Mouse (Mus musculus) left cerebral cortex, postnatal 25 days (tissue): ENCODE data around the gene Ergic1. TPM values are rescaled to one million over a fixed set of nuclear protein-coding genes. Genes with fewer than 3 reads are reported as not detected.

Experiments
- DNase-seq, 2 experiments: peaks; one replicate each; pipeline ENCODE4 v3.0.0; 2022; ENCODE audit warnings: low spot score in 2 of 2, mixed read lengths in 1 of 2
- intact Hi-C: fragments of 180-260 bp; cut with DNase I; formaldehyde crosslinking; loops from one replicate; pipeline ENCODE4 v1.15.1; 2025
- total RNA-seq, 2 experiments: library from RNA; stranded (reverse); gene quantifications; 2 replicates each; pipeline ENCODE4 v1.2.3; 2021

Ergic1 gene
- total RNA-seq, 2 experiments from 2014 or later = 163 to 168 TPM

GRCm38 (mm10) chr17:26594171-26594570 is 32.9 kb downstream of the Ergic1 start:
- DNase-seq = no peak
- intact Hi-C loops = no loop called here

GRCm38 (mm10) chr17:26594958-26595357 is 33.7 kb downstream of the Ergic1 start:
- DNase-seq = no peak
- intact Hi-C loops = no loop called here

GRCm38 (mm10) chr17:26595448-26596167 is 34.3 kb downstream of the Ergic1 start:
- intact Hi-C loops = no loop called here
- no peak for DNase-seq

GRCm38 (mm10) chr17:26596168-26596658 is 34.9 kb downstream of the Ergic1 start:
- peak; percentile 69 to 88 for DNase-seq

GRCm38 (mm10) chr17:26596856-26597481 is 35.7 kb downstream of the Ergic1 start:
- intact Hi-C loops = no loop called here
- peak in 1 of 2 experiments; percentile 52 for DNase-seq

More at GRCm38 (mm10) chr17:26596168-26596658, 34.9 kb downstream of the Ergic1 start:
- intact Hi-C loops = no loop called here

- DNase-seq = no peak
- intact Hi-C loops = no loop called here
These were observed 37.6 kb downstream of the Ergic1 start for GRCm38 (mm10) chr17:26598845-26599244.

GRCm38 (mm10) chr17:26600913-26601447 is 39.7 kb downstream of the Ergic1 start:
- no peak for DNase-seq
- intact Hi-C loops = no loop called here

- intact Hi-C loops = no loop called here
- no peak for DNase-seq
These were observed 40.2 kb downstream of the Ergic1 start for GRCm38 (mm10) chr17:26601514-26601913.

GRCm38 (mm10) chr17:26601926-26602325 is 40.6 kb downstream of the Ergic1 start:
- no peak for DNase-seq
- intact Hi-C loops = no loop called here

- DNase-seq = peak in 1 of 2 experiments; percentile 65
- intact Hi-C loops = no loop called here
These were observed 41.1 kb downstream of the Ergic1 start for GRCm38 (mm10) chr17:26602371-26602885.

- no peak for DNase-seq
- intact Hi-C loops = no loop called here
These were observed 42.0 kb downstream of the Ergic1 start for GRCm38 (mm10) chr17:26603311-26603710.

GRCm38 (mm10) chr17:26605636-26606035 is 44.3 kb downstream of the Ergic1 start:
- DNase-seq = peak in 1 of 2 experiments; percentile 56
- intact Hi-C loops = no loop called here

- intact Hi-C loops = no loop called here
- DNase-seq = no peak
These were observed 45.2 kb downstream of the Ergic1 start for GRCm38 (mm10) chr17:26606516-26606915.

- intact Hi-C loops = no loop called here
- DNase-seq = no peak
These were observed 47.1 kb downstream of the Ergic1 start for GRCm38 (mm10) chr17:26608348-26608747.

GRCm38 (mm10) chr17:26608877-26609276 is 47.6 kb downstream of the Ergic1 start:
- intact Hi-C loops = no loop called here
- peak in 1 of 2 experiments; percentile 67 for DNase-seq

GRCm38 (mm10) chr17:26609820-26610219 is 48.5 kb downstream of the Ergic1 start:
- intact Hi-C loops = no loop called here

GRCm38 (mm10) chr17:26611328-26611727 is 50.0 kb downstream of the Ergic1 start:
- intact Hi-C loops = no loop called here
- no peak for DNase-seq

More at GRCm38 (mm10) chr17:26609820-26610219, 48.5 kb downstream of the Ergic1 start:
- peak; percentile 78 to 96 for DNase-seq

GRCm38 (mm10) chr17:26611918-26612317 is 50.6 kb downstream of the Ergic1 start:
- no peak for DNase-seq
- intact Hi-C loops = no loop called here

GRCm38 (mm10) chr17:26614286-26614685 is 53.0 kb downstream of the Ergic1 start:
- peak in 1 of 2 experiments; percentile 68 for DNase-seq
- intact Hi-C loops = no loop called here

GRCm38 (mm10) chr17:26614708-26615486 is 53.6 kb downstream of the Ergic1 start:
- no peak for DNase-seq
- intact Hi-C loops = no loop called here
